Mouse (Mus musculus): Measurements from ENCODE around the gene Lrtm1. TPM values are rescaled to one million over a fixed set of nuclear protein-coding genes. Genes with fewer than 3 reads are reported as not detected.

Gene Lrtm1
- polyA plus RNA-seq, 1 experiment from 2014 or later, result 1.7 TPM

DNA sequence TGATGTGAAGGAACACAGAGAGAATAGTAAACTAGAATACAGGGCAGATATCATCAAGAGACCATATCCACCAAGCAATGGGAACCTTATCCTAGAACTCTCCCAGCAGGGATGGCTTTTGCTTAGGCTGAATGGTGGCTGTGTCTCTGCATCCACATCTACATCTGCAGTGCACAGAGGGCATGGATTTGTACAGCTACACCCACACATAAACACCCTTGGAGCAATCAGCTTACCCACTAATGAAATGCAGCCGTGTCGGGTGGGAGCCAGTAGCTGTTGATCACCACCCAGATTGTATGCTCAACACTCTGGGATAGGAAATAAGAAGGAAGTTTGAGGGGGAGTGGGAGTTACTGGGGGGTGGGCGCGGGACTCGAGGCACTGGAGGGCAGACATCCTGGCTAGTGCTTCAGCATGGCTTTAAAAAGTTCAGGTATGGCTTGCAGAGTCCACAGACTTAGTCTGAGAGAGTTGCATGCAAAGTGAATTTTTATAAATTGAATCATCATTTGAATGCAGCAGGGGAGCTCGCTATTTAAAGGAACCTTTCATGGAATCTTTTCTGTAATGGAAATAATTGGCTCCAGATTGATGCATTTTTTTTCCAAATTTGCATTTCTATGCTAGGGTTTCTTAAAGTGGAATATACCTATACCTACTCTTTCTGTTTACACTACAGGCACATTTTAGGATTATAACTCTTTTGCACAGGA, 10.5 kb downstream of the Lrtm1 start:
- Histone ChIP-seq H3K27ac (ENCODE audit: low read depth) (no peak overlapping the region), H3K4me3 (ENCODE audit: low read depth, low read length) (no peak overlapping the region), H3K4me1 (ENCODE audit: insufficient read depth) (no peaks in the 10 kb centered on the region), H3K27me3 (ENCODE audit: insufficient read depth, low read length) (no peaks in the 10 kb centered on the region), H3K36me3 (replicated peaks; ENCODE audit: insufficient read depth, low read length) (no peaks in the 10 kb centered on the region), H3K4me2 (ENCODE audit: low read depth, low read length) (no peak overlapping the region), H3K9ac (replicated peaks) (no peak overlapping the region), H3K9me3 (ENCODE audit: low read length) (no peaks in the 10 kb centered on the region)
- DNase-seq (no peak), ATAC-seq (no peak)
- TF ChIP-seq CTCF (IDR thresholded peaks at IDR 0.05; ENCODE audit: low read depth) (no peak), EP300 (IDR thresholded peaks at IDR 0.05; ENCODE audit: low read depth) (no peak)
- WGBS (ENCODE audit: insufficient replicate concordance), result 79% methylated on average over 6 of the region's 6 CpGs

DNA sequence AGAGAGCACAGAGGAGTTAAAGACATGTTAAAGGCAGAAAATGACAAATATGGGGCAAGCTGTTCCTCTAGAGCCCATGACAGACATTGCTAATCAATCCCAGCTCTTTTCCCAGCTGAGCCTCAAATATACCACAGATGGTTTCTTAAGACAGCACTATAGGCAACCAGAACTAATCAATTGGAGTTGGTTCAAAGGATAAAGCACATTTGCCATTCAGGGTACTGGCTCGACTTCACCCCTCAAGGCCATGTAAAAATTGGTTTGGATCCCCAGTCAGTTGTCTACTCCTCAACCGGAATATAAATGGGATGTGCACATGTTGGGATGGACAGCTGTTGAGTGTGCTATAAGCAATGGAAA, 11.1 kb downstream of the Lrtm1 start:
- WGBS (ENCODE audit: insufficient replicate concordance), result 73% methylated on average over 2 of the region's 2 CpGs
- H3K9me3 ChIP-seq (ENCODE audit: low read length), result no peaks in the 10 kb centered on the region

DNA sequence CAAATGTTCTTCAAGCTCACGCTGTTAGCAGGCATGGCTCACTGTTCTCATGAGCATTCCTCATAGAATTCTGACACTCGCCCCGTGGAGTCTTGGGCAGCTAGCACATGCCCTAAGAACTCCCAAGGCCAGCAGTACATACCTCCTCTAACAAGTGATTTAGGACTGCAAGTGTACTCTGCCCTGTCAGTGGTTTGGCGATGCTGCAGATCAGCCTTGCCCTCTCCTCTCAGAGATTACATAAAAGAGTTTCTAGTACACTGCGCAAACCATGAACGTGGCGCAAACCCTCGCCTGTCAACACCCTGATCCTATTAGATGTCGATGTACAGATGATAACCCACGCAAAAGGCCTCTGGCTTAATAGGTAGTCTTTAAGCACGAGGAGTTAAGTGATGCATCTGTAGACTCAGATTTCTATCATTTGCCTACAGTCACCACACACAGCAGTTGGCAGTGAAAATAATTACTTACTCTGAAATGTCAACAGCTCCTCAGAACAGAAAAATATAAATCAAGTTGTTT, 11.9 kb downstream of the Lrtm1 start:
- no peak for ATAC-seq
- Histone ChIP-seq H3K4me2 (ENCODE audit: low read depth, low read length) (no peak overlapping the region), H3K27ac (ENCODE audit: low read depth) (no peak overlapping the region), H3K4me3 (ENCODE audit: low read depth, low read length) (no peak overlapping the region), H3K9ac (replicated peaks) (no peak overlapping the region), H3K4me1 (ENCODE audit: insufficient read depth) (no peaks in the 10 kb centered on the region), H3K9me3 (ENCODE audit: low read length) (no peaks in the 10 kb centered on the region), H3K27me3 (ENCODE audit: insufficient read depth, low read length) (no peaks in the 10 kb centered on the region), H3K36me3 (replicated peaks; ENCODE audit: insufficient read depth, low read length) (no peaks in the 10 kb centered on the region)
- no peak for DNase-seq
- TF ChIP-seq EP300 (IDR thresholded peaks at IDR 0.05; ENCODE audit: low read depth) (no peak), CTCF (IDR thresholded peaks at IDR 0.05; ENCODE audit: low read depth) (no peak)
- 68% methylated on average over 11 of the region's 11 CpGs for WGBS (ENCODE audit: insufficient replicate concordance)

More for the DNA sequence above, 11.1 kb downstream of the Lrtm1 start:
- Histone ChIP-seq H3K4me2 (ENCODE audit: low read depth, low read length) (no peak overlapping the region), H3K36me3 (replicated peaks; ENCODE audit: insufficient read depth, low read length) (no peaks in the 10 kb centered on the region), H3K27ac (ENCODE audit: low read depth) (no peak overlapping the region), H3K9ac (replicated peaks) (no peak overlapping the region), H3K4me1 (ENCODE audit: insufficient read depth) (no peaks in the 10 kb centered on the region), H3K4me3 (ENCODE audit: low read depth, low read length) (no peak overlapping the region), H3K27me3 (ENCODE audit: insufficient read depth, low read length) (no peaks in the 10 kb centered on the region)
- no peak for ATAC-seq
- no peak for TF ChIP-seq CTCF (IDR thresholded peaks at IDR 0.05; ENCODE audit: low read depth)
- TF ChIP-seq EP300 (IDR thresholded peaks at IDR 0.05; ENCODE audit: low read depth), result no peak
- no peak for DNase-seq

DNA sequence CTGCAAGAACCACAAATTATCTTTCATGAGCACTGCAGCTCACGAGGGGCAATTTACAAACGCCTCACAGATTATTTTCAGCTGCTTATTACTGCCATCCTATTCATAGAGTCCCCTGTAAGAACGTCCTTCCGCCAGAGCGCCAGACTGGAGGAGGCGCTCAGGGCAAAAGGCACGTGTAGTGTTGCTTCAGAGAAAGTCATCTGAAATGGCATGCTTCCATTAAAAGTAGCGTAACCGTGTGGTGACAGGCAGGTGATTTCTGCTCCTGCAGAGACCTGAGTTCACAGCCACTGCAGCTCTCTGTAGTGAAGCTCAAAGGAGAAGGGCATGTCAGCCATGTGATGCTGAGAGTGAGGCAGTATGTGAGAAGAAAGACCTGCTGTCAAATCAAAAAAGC, 12.5 kb downstream of the Lrtm1 start:
- Histone ChIP-seq H3K4me2 (ENCODE audit: low read depth, low read length) (no peak overlapping the region), H3K27me3 (ENCODE audit: insufficient read depth, low read length) (no peaks in the 10 kb centered on the region), H3K9me3 (ENCODE audit: low read length) (no peaks in the 10 kb centered on the region), H3K4me1 (ENCODE audit: insufficient read depth) (no peaks in the 10 kb centered on the region), H3K36me3 (replicated peaks; ENCODE audit: insufficient read depth, low read length) (no peaks in the 10 kb centered on the region), H3K4me3 (ENCODE audit: low read depth, low read length) (no peak overlapping the region), H3K27ac (ENCODE audit: low read depth) (no peak overlapping the region), H3K9ac (replicated peaks) (no peak overlapping the region)
- ATAC-seq, result no peak
- WGBS (ENCODE audit: insufficient replicate concordance), result 77% methylated on average over 9 of the region's 9 CpGs
- TF ChIP-seq EP300 (IDR thresholded peaks at IDR 0.05; ENCODE audit: low read depth), result no peak
- TF ChIP-seq CTCF (IDR thresholded peaks at IDR 0.05; ENCODE audit: low read depth), result no peak
- no peak for DNase-seq

DNA sequence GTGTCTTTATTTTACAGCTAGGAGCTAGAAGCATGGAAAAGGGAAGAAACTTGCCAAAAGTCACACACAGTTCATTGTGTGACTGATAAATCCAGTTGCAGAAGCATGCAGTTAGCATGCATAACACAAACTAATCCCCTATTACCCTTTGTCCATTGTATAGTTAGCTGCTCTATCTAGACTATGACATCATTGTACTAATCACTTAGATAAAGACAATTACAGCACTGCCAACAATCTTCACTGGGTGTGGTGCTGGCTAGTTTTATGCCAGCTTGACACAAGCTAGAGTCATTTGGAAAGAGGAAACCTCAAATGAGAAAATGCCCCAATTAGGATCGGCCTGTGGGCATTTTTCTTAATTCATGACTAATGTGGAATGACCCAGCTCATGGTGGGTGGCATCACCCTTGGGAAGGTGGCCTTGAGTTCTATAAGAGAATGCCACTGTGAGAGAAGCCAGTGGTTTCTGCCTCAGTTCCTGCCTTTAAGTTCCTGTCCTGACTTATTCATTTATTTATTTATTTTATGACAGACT, 13.9 kb downstream of the Lrtm1 start:
- no peaks in the 10 kb centered on the region for H3K27me3 ChIP-seq (ENCODE audit: insufficient read depth, low read length)
- H3K36me3 ChIP-seq (replicated peaks; ENCODE audit: insufficient read depth, low read length), result no peaks in the 10 kb centered on the region
- 69% methylated on average over 1 of the region's 1 CpGs for WGBS (ENCODE audit: insufficient replicate concordance)
- TF ChIP-seq EP300 (IDR thresholded peaks at IDR 0.05; ENCODE audit: low read depth) (no peak), CTCF (IDR thresholded peaks at IDR 0.05; ENCODE audit: low read depth) (no peak)
- H3K9me3 ChIP-seq (ENCODE audit: low read length), result no peaks in the 10 kb centered on the region
- no peak overlapping the region for H3K4me2 ChIP-seq (ENCODE audit: low read depth, low read length)
- no peak overlapping the region for H3K4me3 ChIP-seq (ENCODE audit: low read depth, low read length)
- ATAC-seq (no peak), DNase-seq (no peak)
- no peak overlapping the region for H3K27ac ChIP-seq (ENCODE audit: low read depth)
- H3K4me1 ChIP-seq (ENCODE audit: insufficient read depth), result no peaks in the 10 kb centered on the region
- no peak overlapping the region for H3K9ac ChIP-seq (replicated peaks)

DNA sequence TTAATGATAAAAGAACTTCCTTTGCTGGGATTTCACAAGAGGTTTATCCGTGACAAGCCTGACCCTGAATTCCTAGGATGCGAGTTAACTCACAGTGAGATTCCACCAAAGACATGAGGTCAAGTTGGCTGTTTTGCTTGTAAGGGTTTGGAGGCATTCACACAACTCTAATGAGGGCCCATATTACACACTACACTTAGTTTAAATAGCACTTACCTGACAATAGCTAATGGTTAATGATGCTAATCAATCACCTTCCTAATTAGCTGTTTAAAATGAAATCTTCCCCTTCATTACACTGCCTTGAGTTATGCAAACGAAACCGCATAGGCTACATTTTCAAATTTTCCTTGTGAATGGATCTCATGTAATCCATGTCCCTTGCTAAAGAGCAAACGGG, 20.2 kb downstream of the Lrtm1 start:
- no peak for ATAC-seq

More for the DNA sequence above, 20.2 kb downstream of the Lrtm1 start:
- H3K4me1 ChIP-seq (ENCODE audit: insufficient read depth), result no peaks in the 10 kb centered on the region
- H3K4me2 ChIP-seq (ENCODE audit: low read depth, low read length), result no peak overlapping the region
- no peaks in the 10 kb centered on the region for H3K36me3 ChIP-seq (replicated peaks; ENCODE audit: insufficient read depth, low read length)
- no peak for DNase-seq
- H3K27me3 ChIP-seq (ENCODE audit: insufficient read depth, low read length), result no peaks in the 10 kb centered on the region
- whole genome bisulfite sequencing (ENCODE audit: insufficient replicate concordance), result 73% methylated on average over 5 of the region's 5 CpGs
- H3K4me3 ChIP-seq (ENCODE audit: low read depth, low read length), result no peak overlapping the region
- H3K9ac ChIP-seq (replicated peaks), result no peak overlapping the region
- no peak overlapping the region for H3K27ac ChIP-seq (ENCODE audit: low read depth)
- TF ChIP-seq CTCF (IDR thresholded peaks at IDR 0.05; ENCODE audit: low read depth), result no peak
- no peak for TF ChIP-seq EP300 (IDR thresholded peaks at IDR 0.05; ENCODE audit: low read depth)
- H3K9me3 ChIP-seq (ENCODE audit: low read length), result no peaks in the 10 kb centered on the region

Data from liver, postnatal 0 days (tissue).